Comparison of ENCODE assay signal across 12 mouse cellular contexts in genomic region chr14:76297864-76298263, GRCm38 (mm10).
"Had no signal": no experiment of that assay in that cellular context is flagged by ENCODE, and none has a peak within 500 bp of the region (broad histone marks: within the 10 kb centered on the region; RNA-seq: fewer than 3 reads in every experiment).

No protein-coding gene starts in this region.

- DNase-seq: retina, postnatal 1 day; right cerebral cortex, adult 18-20 months; right cerebral cortex, postnatal 14 days; right cerebral cortex, postnatal 25 days; right cerebral cortex, postnatal 4 days; spleen, adult 18-20 months; thymus, adult 18-20 months; thymus, adult 2 months; thymus, postnatal 14 days; thymus, postnatal 25 days; thymus, postnatal 36 days; thymus, postnatal 4 days had no signal
